Mouse (Mus musculus) kidney, postnatal 36 days (tissue): ENCODE measurements at regions not wholly inside any gene's neighbourhood (a gene's known extent, or its start where the extent isn't known, plus 50 kb on each side); places are given as distances from the start of the nearest gene placed in this dataset.

Source experiments
- DNase-seq, 2 experiments: peaks; one replicate each; pipeline ENCODE4 v3.0.0; 2021 to 2022; ENCODE audit warnings: mixed read lengths in 2 of 2

GRCm38 (mm10) chr3:49842119-49842518 lies 85.0 kb upstream of the Pcdh18 start:
- DNase-seq = no peak

DNA sequence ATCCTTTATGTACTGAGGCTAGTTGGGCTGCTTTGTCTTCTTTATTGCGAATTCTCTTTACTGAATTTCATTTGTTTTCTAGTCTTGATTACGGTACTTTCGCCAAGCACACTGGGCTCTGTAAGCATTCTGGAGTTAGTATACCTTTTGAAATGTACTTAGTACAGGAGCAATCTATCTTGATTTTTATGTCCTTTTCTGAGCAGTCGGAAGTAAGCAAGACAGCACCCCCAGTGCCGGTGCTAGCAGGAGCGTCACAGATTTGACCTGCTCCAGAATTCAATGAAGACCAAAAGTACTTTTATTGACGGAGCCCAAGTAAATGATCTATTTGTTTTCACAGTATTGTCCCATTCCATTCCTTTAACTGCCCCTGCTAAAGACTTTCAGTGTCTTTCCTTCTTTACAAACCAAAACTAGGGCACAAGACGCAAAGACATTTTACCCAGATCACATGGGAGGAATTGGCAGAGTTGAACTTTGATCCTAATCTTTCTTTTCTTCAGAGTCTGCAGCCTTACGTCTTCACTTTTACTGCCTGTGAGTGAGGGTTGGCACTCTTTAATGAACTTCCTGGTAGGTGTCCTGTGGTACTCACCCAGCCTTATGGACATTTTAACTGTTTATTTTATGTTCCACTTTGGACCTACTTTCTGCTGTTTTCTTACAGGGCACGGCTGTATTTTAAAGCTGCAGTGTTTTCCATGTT lies 83.5 kb upstream of the Pcdh18 start:
- peak in 1 of 2 experiments; percentile 12 for DNase-seq

DNA sequence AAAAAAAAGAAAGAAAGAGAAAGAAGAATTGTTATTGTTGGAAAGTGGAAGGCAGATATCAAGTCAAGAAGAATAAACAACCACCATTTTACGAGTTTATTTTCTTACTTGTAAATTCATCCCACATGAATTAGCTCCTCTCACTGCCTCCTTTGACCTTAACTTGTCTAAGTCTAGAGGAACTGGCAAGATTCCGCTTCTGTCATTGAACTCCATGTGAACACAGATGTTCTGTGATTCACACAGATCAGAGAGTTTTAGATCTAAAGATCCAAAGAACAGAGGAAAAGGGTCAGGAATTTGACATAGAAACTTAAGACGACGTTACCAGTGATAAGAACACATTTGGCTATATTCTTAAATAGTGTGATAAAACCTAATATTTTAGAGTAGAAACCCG lies 57.3 kb upstream of the Pcdh18 start:
- DNase-seq = peak in 1 of 2 experiments; percentile 28

DNA sequence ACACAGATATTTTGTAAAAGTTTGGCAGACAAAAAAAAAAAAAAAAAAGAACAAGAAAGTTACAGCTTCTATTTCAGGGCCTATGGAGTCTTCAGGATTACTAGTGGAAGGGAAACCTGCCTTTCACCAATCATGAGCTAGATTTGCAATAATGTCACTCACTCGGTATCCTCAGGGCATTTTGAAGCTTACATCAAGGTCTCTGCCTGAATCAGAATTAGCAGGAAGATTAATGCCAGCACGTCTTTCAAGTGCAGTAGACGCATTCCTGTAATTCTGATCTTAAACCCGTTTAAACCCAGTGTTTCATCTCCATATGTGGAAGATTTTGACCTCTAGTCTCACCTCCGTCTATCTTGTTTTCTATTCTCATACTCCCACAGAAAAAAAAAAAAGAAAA lies 50.6 kb upstream of the Pcdh18 start:
- DNase-seq = no peak

DNA sequence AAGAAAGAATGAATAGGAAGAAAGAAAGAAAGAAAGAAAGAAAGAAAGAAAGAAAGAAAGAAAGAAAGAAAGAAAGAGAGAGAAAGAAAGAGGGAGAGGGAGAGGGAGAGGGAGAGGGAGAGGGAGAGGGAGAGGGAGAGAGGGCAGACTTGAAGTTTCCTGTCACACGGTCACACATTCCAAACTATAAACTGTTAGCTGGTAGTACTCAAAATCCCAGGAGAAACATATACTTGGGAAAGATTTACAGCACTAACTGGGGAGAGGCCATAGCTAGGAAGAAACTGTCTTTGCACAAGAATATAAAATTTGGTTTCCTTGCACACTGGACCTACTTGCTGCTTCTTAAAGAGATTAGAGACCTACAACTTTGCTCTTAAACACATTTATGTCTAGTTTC lies 50.2 kb upstream of the Pcdh18 start:
- DNase-seq = no peak
